ENCODE assay signal across 22 mouse cellular contexts in the genomic region with DNA sequence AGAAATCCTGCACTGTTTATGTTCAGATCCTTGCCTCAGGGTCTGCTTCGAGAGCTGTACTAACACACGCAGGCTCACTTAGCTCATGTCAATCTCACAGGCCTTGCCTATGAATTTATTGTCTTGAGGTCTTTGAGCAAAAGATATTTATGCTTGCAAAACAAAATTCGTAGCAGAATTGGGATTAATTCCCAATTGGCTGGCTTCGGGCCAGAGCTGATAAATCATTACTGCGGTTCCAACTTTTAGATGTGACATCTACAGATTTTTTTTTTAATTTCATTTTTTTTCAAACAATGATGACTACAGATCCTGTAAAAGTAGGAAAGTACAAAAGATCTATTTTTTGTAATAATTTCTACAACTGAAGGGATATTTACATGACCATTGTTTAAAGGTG.
"Had no signal": no experiment of that assay in that cellular context is flagged by ENCODE, and none has a peak within 500 bp of the region (broad histone marks: within the 10 kb centered on the region; RNA-seq: fewer than 3 reads in every experiment).

No protein-coding gene starts in this region.

- DNase-seq: layer of hippocampus, adult 9-11 months; liver; lung, adult 18-20 months; lung, postnatal 10 days; lung, postnatal 36 days; retina, postnatal 1 day; right cerebral cortex, postnatal 25 days; spleen, adult 18-20 months; thymus, postnatal 25 days had no signal

- H3K27ac ChIP-seq: kidney, postnatal 0 days; layer of hippocampus, adult 2 months; limb, embryonic 10.5 days; limb, embryonic 13.5 days; liver, embryonic 12.5 days; liver, embryonic 15.5 days; lung, embryonic 15.5 days; midbrain, embryonic 10.5 days; midbrain, embryonic 13.5 days; neural tube, embryonic 13.5 days; stomach, embryonic 15.5 days had no signal

- H3K4me1 ChIP-seq: liver, embryonic 12.5 days had no signal

- H3K27me3 ChIP-seq: liver, embryonic 15.5 days; lung, embryonic 15.5 days; midbrain, embryonic 13.5 days; neural tube, embryonic 13.5 days; stomach, embryonic 15.5 days had no signal

- H3K36me3 ChIP-seq: limb, embryonic 10.5 days; limb, embryonic 13.5 days; liver, embryonic 12.5 days; liver, embryonic 15.5 days; lung, embryonic 15.5 days; midbrain, embryonic 10.5 days; midbrain, embryonic 13.5 days; neural tube, embryonic 13.5 days; stomach, embryonic 15.5 days had no signal

- H3K4me3 ChIP-seq: layer of hippocampus, adult 2 months; limb, embryonic 10.5 days; limb, embryonic 13.5 days; liver, embryonic 12.5 days; liver, embryonic 15.5 days; lung, embryonic 15.5 days; megakaryocyte, embryonic 14.5 days; midbrain, embryonic 10.5 days; midbrain, embryonic 13.5 days; myocyte; neural tube, embryonic 13.5 days; stomach, embryonic 15.5 days had no signal
